Mouse (Mus musculus) embryonic facial prominence, embryonic 13.5 days (tissue): ENCODE results near the gene Sestd1. TPM values are rescaled to one million over a fixed set of nuclear protein-coding genes. Genes with fewer than 3 reads are reported as not detected.

Source experiments
- ATAC-seq: fragments of 200-750 bp; cut with Nextera tagmentation; 2 replicates; pipeline ENCODE4 v1.8.0; 2017; ENCODE audit warnings: low read depth; ENCODE audit not compliant: insufficient number of reproducible peaks, insufficient read depth, low FRiP score, low TSS enrichment
- H3K27ac ChIP-seq: fragments of 300-500 bp; sonication (generic); 2 replicates; pipeline ENCODE4 v1.5.1; 2015; ENCODE audit warnings: moderate library complexity, mild to moderate bottlenecking, inconsistent platforms
- H3K27me3 ChIP-seq: fragments of 300-500 bp; sonication (generic); 2 replicates; pipeline ENCODE4 v1.6.1; 2015; ENCODE audit warnings: mild to moderate bottlenecking, inconsistent platforms
- H3K36me3 ChIP-seq: fragments of 300-500 bp; sonication (generic); 2 replicates; pipeline ENCODE4 v1.6.1; 2015; ENCODE audit warnings: mild to moderate bottlenecking, inconsistent platforms
- H3K4me1 ChIP-seq: fragments of 300-500 bp; sonication (generic); 2 replicates; pipeline ENCODE4 v1.6.1; 2015; ENCODE audit warnings: inconsistent platforms
- H3K4me2 ChIP-seq: fragments of 300-500 bp; sonication (generic); 2 replicates; pipeline ENCODE4 v1.6.1; 2015; ENCODE audit warnings: moderate library complexity, mild to moderate bottlenecking, inconsistent platforms
- H3K4me3 ChIP-seq: fragments of 300-500 bp; sonication (generic); 2 replicates; pipeline ENCODE4 v1.5.1; 2015; ENCODE audit warnings: mild to moderate bottlenecking, inconsistent platforms
- H3K9ac ChIP-seq: fragments of 300-500 bp; sonication (generic); 2 replicates; pipeline ENCODE4 v1.6.1; 2015; ENCODE audit warnings: mild to moderate bottlenecking, inconsistent platforms
- H3K9me3 ChIP-seq: fragments of 300-500 bp; sonication (generic); 2 replicates; pipeline ENCODE4 v1.6.1; 2016; ENCODE audit warnings: inconsistent platforms
- WGBS: fragments of 180-500 bp; shearing (Covaris S2); methylation state at CpG from one replicate; pipeline ENCODE4 v1.1.7; 2015; ENCODE audit warnings: mixed read lengths; 5-methylcytosine and 5-hydroxymethylcytosine counted together
- polyA plus RNA-seq: library from polyadenylated mRNA; unstranded; fragments of >200 nt; fragmentation: Nextera tagmentation; extraction: Ambion mirVana; gene quantifications from 2 replicates; pipeline ENCODE4 v1.2.1, GENCODE M21; 2015

Sestd1 gene
- polyA plus RNA-seq, 1 experiment from 2014 or later, result 13.1 TPM

DNA sequence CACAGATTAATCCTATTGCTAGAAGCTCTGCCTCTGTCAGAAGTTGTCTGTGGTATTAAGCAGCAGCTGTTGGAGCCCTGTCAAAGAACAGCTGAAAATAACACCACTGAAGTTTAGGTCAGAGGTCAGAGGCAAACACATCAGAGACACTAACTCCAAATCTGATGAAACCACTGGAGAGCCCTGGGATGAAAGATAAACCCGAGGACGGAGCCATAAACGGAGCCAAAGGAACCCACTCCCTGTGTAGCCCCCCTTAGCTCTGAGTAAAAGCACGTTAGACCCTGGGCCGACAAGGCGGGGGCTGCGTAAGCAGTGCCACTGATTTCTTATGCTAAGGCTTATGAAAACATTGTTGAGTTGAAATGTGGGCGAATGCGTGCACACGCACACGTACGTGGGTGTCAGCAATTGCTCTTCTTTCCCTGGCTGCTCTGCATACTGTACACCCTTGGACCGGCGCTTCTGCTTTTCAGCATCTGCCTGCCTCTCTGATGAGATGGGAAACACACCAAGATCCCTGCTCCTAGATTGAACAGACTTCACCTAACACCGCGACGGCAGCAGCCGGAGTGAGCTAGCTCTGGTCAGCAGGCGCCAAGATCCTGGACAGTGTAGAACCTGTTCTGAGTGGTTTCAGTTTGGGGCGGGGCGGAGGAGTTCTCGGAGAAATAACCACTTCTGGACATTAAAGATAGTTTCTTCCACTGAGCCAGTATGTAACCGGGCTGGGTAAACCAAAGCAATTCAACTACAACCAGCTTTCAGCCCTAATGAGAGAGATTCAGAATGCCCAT, 108.8 kb downstream of the Sestd1 start:
- H3K9me3 ChIP-seq, result no peaks in the 10 kb centered on the region
- no peaks in the 10 kb centered on the region for H3K36me3 ChIP-seq
- peaks cover 26% of the 10 kb centered on the region for H3K4me1 ChIP-seq
- peak overlapping the region; percentile 3; the same call in 1 of the 2 replicates for H3K4me3 ChIP-seq
- 39% methylated on average over 23 of the region's 23 CpGs for WGBS
- peak overlapping the region; percentile 45 for H3K4me2 ChIP-seq
- H3K27me3 ChIP-seq, result peaks cover 11% of the 10 kb centered on the region
- no peak overlapping the region for H3K27ac ChIP-seq
- ATAC-seq, result peak; percentile 34; the same call in 1 of the 2 replicates
- H3K9ac ChIP-seq, result no peak overlapping the region

DNA sequence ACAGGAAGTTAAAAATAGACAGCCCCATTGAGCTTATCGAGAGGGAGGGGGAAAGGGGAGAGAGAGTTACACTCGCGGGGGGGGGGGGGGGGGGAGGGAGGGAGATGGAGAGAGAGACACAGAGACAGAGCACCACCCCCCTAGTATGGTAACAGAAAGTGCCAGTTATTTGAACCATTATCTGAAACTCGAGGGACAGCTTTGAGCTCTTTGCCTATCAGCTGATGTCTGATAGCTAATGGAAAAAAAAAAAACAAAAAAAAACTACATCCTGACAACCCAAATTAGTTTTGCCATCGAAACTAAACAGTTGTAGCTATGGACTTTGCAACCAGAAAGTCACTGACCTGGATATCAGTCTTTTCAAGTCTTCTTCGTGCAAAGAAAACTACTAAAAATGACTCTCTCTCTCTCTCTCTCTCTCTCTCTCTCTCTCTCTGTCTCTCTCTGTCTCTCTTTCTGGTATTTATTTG, 109.7 kb downstream of the Sestd1 start, which contains the start of gene Ccdc141:
Gene Ccdc141, minus strand, starts transcription at position 4 of the 473 bp plus-strand sequence.
- Histone ChIP-seq H3K36me3 (no peaks in the 10 kb centered on the region), H3K9me3 (no peaks in the 10 kb centered on the region), H3K4me1 (peaks cover 26% of the 10 kb centered on the region), H3K27ac (peak within 1 kb of the TSS; percentile 60), H3K4me2 (peak within 1 kb of the TSS; percentile 89), H3K9ac (peak within 1 kb of the TSS; percentile 73), H3K27me3 (peaks cover 11% of the 10 kb centered on the region), H3K4me3 (peak within 1 kb of the TSS; percentile 51)
- no peak for ATAC-seq
- WGBS, result 8% methylated on average over 5 of the region's 6 CpGs

GRCm38 (mm10) chr2:77169916-77170632, 110.3 kb downstream of the Sestd1 start:
- H3K27me3 ChIP-seq, result peaks cover 11% of the 10 kb centered on the region
- H3K4me2 ChIP-seq, result peak overlapping the region; percentile 89
- 1% methylated on average over 21 of the region's 21 CpGs for WGBS
- H3K36me3 ChIP-seq, result no peaks in the 10 kb centered on the region
- peaks cover 26% of the 10 kb centered on the region for H3K4me1 ChIP-seq
- H3K9me3 ChIP-seq, result no peaks in the 10 kb centered on the region
- 0 out of 2 replicates have a peak, but pooled peaks have one; percentile 70 for ATAC-seq
- peak overlapping the region; percentile 51 for H3K4me3 ChIP-seq
- H3K9ac ChIP-seq, result peak overlapping the region; percentile 73
- H3K27ac ChIP-seq, result peak overlapping the region; percentile 60

GRCm38 (mm10) chr2:77169218-77169617, 111.2 kb downstream of the Sestd1 start:
- Histone ChIP-seq H3K4me2 (0 out of 2 replicates have a peak overlapping the region, but pooled peaks have one; percentile 89), H3K27me3 (peaks cover 11% of the 10 kb centered on the region), H3K4me3 (no peak overlapping the region), H3K4me1 (peaks cover 26% of the 10 kb centered on the region), H3K27ac (no peak overlapping the region), H3K36me3 (no peaks in the 10 kb centered on the region), H3K9me3 (no peaks in the 10 kb centered on the region), H3K9ac (no peak overlapping the region)
- no peak for ATAC-seq
- 75% methylated on average over 4 of the region's 4 CpGs for WGBS

DNA sequence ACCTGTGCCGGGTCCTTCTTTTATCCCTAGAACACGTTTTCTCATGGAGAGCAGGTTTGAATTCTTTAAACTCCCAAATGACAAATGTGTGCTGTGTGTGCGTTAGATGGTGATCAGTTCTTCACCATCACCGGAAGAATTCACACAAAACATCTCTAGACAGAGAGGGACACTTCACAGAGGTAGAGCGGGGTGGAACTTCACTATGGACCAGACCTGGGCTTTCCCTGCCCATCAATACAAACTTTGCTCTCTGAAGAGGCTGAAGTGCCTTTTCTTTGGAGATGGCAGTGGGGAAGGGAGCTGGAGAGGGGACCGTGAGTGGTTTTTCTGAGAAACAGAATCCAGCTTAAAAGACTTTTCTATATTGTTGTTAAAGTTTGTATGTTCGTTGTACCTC, 111.6 kb downstream of the Sestd1 start:
- ATAC-seq, result no peak
- H3K4me2 ChIP-seq, result no peak overlapping the region
- H3K9me3 ChIP-seq, result no peaks in the 10 kb centered on the region
- WGBS, result 86% methylated on average over 7 of the region's 7 CpGs
- H3K36me3 ChIP-seq, result no peaks in the 10 kb centered on the region
- peaks cover 26% of the 10 kb centered on the region for H3K4me1 ChIP-seq
- peaks cover 11% of the 10 kb centered on the region for H3K27me3 ChIP-seq
- H3K4me3 ChIP-seq, result no peak overlapping the region
- H3K9ac ChIP-seq, result no peak overlapping the region
- H3K27ac ChIP-seq, result no peak overlapping the region

GRCm38 (mm10) chr2:77168081-77168685, 112.2 kb downstream of the Sestd1 start:
- WGBS, result 81% methylated on average over 13 of the region's 13 CpGs
- no peak overlapping the region for H3K9ac ChIP-seq

DNA sequence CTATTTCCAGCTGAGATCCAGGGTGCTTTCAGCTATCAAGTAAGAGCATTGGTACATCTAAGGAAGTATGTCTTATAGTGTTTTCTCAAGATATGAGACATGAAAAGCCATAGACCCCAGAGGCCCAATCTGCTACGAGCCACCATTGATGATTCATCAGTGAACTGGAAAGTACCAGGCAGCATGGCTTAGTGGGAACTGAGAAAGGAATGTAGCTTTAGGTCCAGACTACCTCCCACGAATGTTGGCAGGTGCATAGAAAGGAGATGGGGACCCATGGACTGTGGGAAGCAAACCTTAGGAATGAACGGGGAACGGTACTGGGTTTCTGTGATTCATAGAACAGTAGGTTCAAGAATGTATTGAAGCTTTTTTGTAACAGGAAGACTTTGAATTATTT, 114.0 kb downstream of the Sestd1 start:
- 78% methylated on average over 4 of the region's 4 CpGs for WGBS
- no peaks in the 10 kb centered on the region for H3K36me3 ChIP-seq
- no peak overlapping the region for H3K4me2 ChIP-seq
- H3K9ac ChIP-seq, result no peak overlapping the region
- no peaks in the 10 kb centered on the region for H3K9me3 ChIP-seq
- no peak overlapping the region for H3K27ac ChIP-seq
- H3K27me3 ChIP-seq, result 0 out of 2 replicates have a peak, but pooled peaks cover under 1% of the 10 kb centered on the region
- no peak for ATAC-seq
- H3K4me1 ChIP-seq, result peaks cover 14% of the 10 kb centered on the region
- no peak overlapping the region for H3K4me3 ChIP-seq

More at GRCm38 (mm10) chr2:77168081-77168685, 112.2 kb downstream of the Sestd1 start:
- Histone ChIP-seq H3K27ac (no peak overlapping the region), H3K4me1 (peaks cover 23% of the 10 kb centered on the region), H3K4me3 (no peak overlapping the region), H3K27me3 (peaks cover 11% of the 10 kb centered on the region), H3K9me3 (no peaks in the 10 kb centered on the region), H3K4me2 (no peak overlapping the region), H3K36me3 (no peaks in the 10 kb centered on the region)
- no peak for ATAC-seq

DNA sequence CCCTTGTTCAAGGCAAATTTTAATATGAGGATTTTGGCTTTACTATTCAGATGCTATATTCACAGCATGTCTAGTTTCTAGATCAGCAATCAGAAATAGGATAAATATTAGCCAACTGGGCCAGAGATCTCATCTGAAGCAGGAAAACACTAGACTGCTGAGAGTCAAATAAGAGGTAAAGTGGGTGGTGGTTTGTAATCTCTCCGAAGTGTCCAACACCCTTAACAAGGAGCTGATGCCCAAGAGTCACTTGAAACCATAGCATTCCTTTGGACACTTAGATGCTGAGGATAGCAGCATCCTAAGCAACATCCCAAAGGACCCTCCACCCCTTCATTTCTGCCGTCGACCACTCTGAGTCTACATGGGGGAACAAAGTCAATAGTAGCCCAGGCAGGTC, 115.7 kb downstream of the Sestd1 start:
- H3K4me2 ChIP-seq, result no peak overlapping the region
- H3K4me1 ChIP-seq, result peaks cover 4% of the 10 kb centered on the region
- no peaks in the 10 kb centered on the region for H3K36me3 ChIP-seq
- H3K27me3 ChIP-seq, result no peaks in the 10 kb centered on the region
- H3K9ac ChIP-seq, result no peak overlapping the region
- no peak for ATAC-seq
- no peak overlapping the region for H3K4me3 ChIP-seq
- no peaks in the 10 kb centered on the region for H3K9me3 ChIP-seq
- no peak overlapping the region for H3K27ac ChIP-seq
- WGBS, result 84% methylated on average over 3 of the region's 3 CpGs

DNA sequence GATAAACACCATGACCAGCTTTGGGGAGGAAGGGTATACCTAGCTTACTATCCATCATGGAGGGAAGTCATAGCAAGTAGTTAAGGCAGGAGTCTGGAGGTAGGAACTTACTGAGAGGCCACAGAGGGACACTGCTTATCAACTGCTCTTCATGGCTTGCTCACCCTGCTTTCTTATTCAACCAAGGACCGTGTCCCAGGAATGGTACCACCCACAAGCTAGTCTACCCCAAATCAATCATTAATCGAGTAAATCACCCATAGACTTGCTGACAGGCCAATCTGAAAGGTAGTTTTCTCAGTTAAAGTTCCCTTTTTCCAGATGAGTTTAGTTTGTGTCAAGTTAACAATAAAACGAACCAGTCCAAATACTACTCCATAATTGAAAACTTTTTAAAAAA, 117.0 kb downstream of the Sestd1 start:
- no peak for ATAC-seq

DNA sequence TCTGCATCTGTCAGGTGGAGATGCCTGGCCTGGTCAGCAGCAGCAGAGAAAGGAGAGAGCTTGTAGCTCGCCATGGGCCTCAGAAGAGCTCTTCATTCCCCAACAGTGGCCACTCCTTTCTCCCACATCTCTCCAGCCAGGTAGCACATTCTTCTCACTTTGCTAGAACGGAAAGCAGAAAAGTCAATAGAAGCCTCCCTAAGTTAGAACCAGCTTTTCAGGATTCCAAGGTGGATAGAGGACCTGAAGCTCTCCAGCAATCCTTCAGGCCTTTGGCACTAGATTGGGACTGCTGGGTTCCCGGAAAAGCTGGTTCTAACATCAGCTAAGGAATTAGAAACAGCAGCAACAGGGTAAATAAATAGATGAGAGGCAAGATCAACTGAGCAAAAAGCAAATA, 118.3 kb downstream of the Sestd1 start:
- WGBS, result 86% methylated on average over 3 of the region's 3 CpGs
- Histone ChIP-seq H3K27me3 (no peaks in the 10 kb centered on the region), H3K27ac (no peak overlapping the region), H3K4me2 (no peak overlapping the region), H3K4me1 (no peaks in the 10 kb centered on the region), H3K4me3 (no peak overlapping the region), H3K9me3 (no peaks in the 10 kb centered on the region), H3K36me3 (no peaks in the 10 kb centered on the region), H3K9ac (no peak overlapping the region)
- no peak for ATAC-seq

More for the DNA sequence above, 117.0 kb downstream of the Sestd1 start:
- WGBS, result 83% methylated on average over 3 of the region's 3 CpGs
- H3K4me3 ChIP-seq, result no peak overlapping the region
- no peaks in the 10 kb centered on the region for H3K9me3 ChIP-seq
- H3K4me2 ChIP-seq, result no peak overlapping the region
- no peak overlapping the region for H3K9ac ChIP-seq
- no peaks in the 10 kb centered on the region for H3K4me1 ChIP-seq
- H3K27ac ChIP-seq, result no peak overlapping the region
- H3K27me3 ChIP-seq, result no peaks in the 10 kb centered on the region
- H3K36me3 ChIP-seq, result no peaks in the 10 kb centered on the region

DNA sequence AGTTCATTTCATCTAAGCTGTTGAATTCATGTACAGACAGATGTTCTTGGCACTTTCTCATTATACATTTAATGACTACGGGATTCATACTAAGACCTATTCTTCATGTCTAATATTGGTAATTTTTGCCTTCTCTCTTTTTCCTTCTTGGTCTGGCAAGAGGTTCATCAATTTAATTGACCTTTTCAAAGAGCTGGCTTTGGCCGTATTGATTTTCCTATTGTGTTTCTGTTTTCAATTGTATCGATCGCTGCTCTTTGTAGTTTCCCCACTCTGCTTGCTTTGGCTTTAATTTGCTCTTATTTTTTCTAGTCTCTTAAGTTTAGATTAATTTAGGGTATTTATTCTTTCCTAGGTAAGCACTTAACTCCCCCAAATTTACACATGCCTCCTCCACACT, 122.8 kb downstream of the Sestd1 start:
- no peak for ATAC-seq

More for the DNA sequence above, 122.8 kb downstream of the Sestd1 start:
- WGBS, result 89% methylated on average over 4 of the region's 4 CpGs
- Histone ChIP-seq H3K27ac (no peak overlapping the region), H3K9ac (no peak overlapping the region), H3K4me1 (no peaks in the 10 kb centered on the region), H3K27me3 (no peaks in the 10 kb centered on the region), H3K9me3 (no peaks in the 10 kb centered on the region), H3K4me2 (no peak overlapping the region), H3K4me3 (no peak overlapping the region), H3K36me3 (no peaks in the 10 kb centered on the region)
